Mouse (Mus musculus): ENCODE measurements at regions not wholly inside any gene's neighbourhood (a gene's known extent, or its start where the extent isn't known, plus 50 kb on each side); places are given as distances from the start of the nearest gene placed in this dataset.

DNA sequence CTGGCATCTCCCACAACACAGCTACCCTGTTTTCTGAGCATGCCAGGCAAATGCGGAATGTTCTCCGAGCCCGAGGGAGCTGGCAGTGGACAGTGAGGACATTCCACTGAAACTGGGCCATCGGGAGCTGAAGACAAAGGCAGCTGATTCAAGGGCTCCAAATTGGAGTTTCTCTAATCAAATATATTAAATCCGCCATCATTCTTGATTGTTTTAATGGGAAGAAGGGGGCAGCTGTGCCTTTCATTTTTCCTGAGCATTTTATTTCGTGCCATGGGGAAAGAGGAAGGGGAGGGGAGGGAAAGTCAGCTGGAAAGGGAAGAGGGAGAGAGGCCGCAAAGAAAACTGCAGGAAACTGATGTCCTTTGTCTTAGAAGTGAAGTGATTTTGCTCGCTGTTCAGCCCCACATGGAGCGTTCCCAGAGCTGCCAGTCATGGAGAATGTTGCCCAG, 373.9 kb downstream of the Cog6 start:
- peak in 1 of 2 experiments; percentile 30 for DNase-seq (ENCODE audit: low spot score in 2 of 2)

DNA sequence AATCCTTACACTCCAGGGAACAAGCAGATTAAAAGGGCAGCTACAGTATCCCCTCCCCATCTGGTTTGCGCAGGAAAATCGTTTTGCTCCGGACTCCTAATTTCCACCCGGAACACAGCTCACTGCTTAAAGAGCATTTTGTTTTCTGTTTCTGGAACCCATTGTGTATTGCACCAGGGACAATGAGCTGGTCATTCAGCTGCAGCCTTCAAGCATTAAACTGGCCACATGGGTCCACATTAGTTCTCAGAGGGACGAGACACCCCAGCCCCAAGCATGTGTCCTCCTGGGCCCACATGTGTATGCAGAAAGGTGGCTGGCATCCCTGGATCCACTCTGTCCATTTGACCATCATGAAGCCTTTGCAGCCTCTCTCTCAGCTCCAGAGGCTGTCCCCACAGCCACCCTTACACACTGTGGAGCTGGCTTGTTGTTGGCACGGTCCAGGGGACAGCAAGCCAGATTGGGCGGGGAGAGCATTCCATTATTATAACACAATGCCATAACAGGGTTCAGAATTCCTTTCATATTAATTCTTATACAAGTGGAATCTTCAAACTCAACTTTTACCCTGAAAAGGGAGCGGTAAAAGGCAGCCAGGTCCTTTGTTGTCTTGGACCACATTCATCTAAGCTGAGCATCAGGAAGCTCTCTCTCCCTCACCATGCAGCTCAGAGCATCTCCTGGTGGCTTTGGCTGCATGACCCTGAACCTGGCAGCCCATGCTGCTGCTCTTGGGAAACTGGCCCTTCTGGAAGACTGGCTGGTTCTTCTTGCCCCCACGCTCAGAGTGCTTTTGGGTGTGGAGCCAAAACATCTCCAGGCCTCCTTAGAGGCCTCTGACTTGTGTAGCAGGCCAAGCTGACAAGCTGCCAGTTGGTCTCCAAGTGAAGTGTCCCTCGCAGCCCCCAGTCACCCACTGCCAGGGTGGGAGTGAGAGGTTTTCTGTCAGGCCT, 373.4 kb downstream of the Foxo1 start:
- DNase-seq (ENCODE audit: low spot score in 2 of 2), result peak; percentile 43 to 52

DNA sequence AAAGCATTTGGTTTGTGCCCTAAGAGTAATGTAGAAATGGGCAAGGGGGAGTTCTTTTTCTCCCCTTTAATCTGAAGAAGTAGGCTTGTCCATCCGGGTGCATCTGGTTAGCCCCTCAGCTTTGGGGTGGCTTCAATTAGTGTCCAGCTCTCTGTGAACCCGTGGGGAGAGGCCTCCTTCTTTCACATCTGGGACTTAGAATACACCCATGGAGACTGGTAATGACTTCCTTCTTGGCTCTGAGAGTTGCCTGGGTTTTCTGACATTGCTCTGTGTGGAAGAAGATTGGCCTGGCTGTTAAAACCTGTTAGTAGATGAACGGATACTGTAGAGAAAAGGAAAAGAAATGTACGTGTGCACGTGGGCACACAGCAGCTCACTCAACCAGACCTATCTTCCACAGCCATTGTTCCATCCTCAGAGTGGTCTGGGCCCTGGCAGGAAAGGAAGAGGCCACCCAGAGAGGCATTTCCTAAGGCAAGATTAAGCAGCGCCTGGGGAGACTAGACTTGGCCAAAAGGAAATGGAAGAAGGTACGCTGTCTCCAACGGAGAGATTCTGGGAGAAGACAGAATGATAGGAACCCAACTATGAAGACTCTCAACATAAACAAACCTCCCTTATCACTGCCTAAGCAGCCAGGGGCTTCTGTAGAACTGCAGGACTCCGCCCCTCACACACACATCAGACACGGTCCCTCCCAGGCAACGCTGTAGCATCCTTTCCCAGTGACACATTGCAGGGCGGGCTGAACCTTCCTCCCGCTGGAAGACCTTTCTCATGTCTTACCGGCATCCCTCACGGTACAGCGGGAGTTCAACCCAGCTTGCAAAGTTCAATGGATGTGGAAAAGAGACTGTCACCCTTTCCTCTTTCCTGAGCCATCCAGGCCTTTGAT, 372.4 kb downstream of the Foxo1 start:
- DNase-seq (ENCODE audit: low spot score in 2 of 2), result no peak

- no peak for DNase-seq (ENCODE audit: low spot score in 2 of 2)
Measured at GRCm38 (mm10) chr3:52638816-52639215, 370.7 kb downstream of the Foxo1 start.

DNA sequence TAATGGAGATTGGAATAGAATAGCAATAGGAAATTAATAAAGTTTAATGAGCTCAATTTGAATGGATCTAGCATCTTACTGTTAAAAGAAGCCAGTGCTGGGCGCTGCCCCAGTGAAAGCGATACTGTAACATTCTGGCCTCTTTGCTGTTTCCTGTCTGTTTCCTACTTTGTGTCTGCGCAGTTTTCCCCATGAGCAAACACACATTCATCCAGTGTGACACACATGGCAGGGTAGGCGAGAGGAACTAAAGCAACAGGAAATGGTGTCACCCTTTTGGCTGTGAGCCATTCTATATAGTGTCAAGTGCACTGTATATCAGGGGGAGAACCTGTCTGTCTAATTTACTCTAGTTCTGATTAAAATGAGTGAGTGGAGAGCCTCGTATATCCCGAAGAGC, 366.2 kb downstream of the Foxo1 start:
- DNase-seq (ENCODE audit: low spot score in 2 of 2), result no peak

GRCm38 (mm10) chr3:52633491-52634100, 365.5 kb downstream of the Foxo1 start:
- no peak for DNase-seq (ENCODE audit: low spot score in 2 of 2)

DNA sequence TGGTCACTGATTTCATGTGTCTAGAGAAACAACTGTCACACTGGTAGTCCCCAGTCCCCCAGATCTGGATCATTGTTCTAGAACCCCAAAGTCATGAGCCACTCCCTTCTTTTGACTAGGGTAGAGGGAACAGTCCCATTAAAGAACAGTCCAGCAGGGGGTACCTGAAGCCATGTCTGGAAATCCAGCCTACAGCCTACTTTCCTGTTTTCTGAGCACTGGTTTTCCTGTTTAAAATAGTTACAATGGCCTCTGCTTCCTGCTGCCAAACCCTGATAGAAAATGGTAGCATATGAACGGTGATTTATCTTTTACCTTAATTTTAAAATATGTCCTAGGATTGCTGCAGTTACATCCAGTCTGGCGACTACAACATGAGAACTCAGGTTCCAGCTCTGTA, 364.5 kb downstream of the Foxo1 start:
- no peak for DNase-seq (ENCODE audit: low spot score in 2 of 2)

- DNase-seq (ENCODE audit: low spot score in 2 of 2), result no peak
Measured at GRCm38 (mm10) chr3:52630209-52630608, 362.1 kb downstream of the Foxo1 start.

DNA sequence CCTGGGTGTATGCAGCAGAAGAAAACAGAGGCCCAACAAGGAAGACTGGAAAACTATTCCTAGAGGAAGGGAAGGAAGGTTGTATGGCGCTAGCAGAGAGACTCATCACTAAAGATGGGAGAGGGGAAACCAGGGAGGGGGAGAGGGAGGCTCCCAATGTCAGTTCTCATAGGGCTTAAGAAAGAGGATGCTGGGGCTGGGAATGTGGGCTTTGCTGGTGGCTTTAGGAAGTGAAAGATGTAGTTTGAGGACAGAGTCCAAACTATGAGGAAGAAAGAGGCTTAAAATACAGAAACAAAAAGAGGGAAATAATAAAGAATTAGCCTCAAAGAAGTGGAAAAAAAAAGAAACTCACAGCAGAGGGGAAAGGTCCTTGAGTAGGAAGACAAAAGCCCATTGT, 357.0 kb downstream of the Foxo1 start:
- DNase-seq (ENCODE audit: low spot score in 2 of 2), result no peak

- no peak for DNase-seq (ENCODE audit: low spot score in 2 of 2)
Measured at GRCm38 (mm10) chr3:52622530-52622929, 354.4 kb downstream of the Foxo1 start.

DNA sequence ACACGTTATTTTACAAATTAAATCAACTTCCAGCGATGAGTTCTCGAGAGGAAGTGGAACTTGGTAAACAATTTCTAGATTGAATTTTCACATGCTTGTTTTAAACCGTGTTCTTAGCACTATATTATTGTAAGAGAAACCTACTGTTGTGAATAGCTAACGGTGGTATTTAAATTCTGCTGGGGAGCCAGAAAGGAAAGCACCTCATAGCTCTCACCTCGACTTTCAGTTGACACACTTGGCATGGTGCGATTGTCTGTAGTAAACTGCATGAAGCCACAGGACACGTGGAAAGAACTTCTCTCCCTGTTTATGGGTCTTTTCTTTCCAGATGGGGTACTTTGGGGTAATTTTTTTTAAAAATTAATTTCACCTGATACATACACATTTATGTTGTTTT, 353.8 kb downstream of the Foxo1 start:
- no peak for DNase-seq (ENCODE audit: low spot score in 2 of 2)

DNA sequence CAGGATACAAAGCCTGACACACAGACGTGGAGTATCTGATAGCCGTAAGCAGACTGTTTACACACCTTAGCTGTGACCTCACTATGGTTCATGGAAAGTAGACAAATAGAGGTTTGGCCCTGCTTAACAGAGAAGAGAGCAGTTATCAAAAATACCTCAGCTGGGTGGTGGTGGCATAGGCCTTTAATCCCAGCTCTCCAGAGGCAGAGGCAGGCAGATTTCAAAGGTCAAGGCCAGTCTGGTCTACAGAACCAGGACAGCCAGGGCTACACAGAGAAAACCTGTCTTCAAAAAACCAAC, 350.7 kb downstream of the Foxo1 start:
- DNase-seq (ENCODE audit: low spot score in 2 of 2), result no peak

DNA sequence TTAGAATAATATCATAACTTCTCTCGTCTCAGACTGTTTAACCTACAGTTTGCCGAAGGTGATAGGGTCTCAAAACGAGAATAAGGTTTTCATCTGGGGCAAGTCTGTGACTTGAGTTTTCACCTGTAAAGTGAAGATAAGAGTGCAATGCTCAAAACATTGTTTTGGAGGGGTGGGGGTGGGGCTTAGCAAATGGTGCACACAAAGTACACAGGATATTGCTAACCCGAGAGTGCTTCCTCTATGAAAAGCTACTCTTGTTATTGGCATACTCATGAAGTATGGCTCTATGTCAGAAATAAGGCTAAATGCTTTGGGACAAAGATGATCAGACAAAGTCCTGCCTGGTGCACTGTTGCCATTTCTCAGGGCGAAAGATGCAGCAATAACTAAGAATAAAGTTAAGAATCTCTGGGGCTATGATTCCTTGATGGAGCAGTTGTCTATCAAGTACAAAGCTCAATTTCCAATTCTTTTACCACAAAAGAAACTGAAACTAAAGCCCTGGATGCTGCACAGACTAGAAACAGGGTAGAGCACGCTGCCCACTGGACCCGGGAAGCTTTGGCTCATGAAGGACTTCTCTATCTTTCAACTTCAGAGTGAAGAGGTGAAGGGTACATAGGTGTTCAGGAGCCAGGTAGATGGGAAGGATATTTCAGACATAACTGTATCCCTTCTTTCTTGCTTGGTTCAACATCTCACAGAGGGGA, 350.2 kb downstream of the Foxo1 start:
- no peak for DNase-seq (ENCODE audit: low spot score in 2 of 2)

DNA sequence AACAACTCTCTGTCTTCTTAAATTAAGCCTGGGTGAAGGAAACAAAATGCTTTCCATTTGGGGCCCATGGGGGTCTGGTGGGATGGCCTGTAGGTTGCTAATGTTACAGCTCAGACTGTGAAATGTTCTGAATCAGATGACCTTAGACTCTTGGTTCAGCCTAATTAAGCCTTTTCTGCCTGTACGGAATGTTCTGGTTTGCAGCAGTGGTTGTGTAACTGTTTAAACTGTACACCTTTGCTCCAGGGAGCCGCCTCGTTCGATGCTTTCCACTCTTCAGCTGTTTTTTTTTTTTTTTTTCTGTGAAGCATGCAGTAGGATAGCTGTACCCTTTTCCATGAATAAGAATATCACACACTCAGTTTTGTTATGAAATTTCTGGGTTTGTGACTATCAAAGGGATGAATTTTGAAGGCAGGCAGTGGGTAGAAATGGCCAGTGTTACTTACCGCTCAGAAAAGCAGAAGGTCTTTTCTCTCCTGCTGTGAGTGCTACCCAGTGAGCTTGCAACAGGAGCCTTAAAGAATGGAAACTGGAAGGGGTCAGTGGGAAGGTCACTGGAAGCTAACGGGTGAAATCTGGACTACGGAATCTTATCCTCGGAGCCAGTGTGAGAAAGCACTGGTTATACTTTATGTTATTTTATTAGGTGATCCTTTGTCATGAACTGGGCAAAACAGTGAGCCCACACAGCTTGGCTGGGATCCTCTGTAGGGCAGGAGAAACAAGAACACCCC, 349.4 kb downstream of the Foxo1 start:
- no peak for DNase-seq (ENCODE audit: low spot score in 2 of 2)

GRCm38 (mm10) chr3:52611881-52612280, 343.7 kb downstream of the Foxo1 start:
- DNase-seq (ENCODE audit: low spot score in 2 of 2), result no peak

DNA sequence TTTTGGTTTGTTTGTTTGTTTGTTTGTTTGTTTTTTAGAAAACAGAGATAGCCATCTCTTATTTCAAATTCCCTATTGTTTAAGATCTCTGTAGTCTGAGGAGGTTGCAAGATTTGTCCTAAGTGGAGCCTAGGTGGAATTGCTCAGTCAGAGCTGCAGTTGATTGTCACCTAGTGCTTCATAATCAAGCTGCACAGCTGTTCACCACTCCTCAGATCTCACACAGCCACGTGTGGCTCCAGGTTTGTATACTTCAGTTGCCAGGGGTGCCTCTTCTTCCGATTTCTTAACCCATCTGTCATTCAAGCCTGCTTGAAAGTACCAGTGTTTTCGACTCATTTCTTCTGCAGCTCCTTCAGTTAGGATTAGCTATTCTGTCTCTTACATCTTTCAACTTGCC, 342.3 kb downstream of the Foxo1 start:
- DNase-seq (ENCODE audit: low spot score in 2 of 2), result no peak

DNA sequence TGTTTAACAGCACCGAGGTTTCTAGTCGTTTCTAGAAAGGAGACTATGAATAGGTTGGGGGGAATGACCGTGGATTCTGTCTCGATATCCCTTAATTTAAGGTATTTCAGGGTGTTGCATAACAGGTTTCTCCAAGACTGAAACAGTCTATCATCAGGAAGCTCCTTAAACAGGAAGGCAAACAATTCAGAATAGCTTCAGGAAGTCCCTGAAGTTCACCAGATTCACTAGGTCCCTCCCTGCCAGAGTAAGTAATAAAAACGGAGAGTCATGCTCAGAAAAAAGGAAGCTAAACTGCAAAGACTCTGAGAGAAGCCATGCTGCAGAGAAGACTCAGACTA, 339.9 kb downstream of the Foxo1 start:
- DNase-seq (ENCODE audit: low spot score in 2 of 2), result no peak

GRCm38 (mm10) chr3:52607379-52608085, 339.4 kb downstream of the Foxo1 start:
- no peak for DNase-seq (ENCODE audit: low spot score in 2 of 2)

GRCm38 (mm10) chr3:52605261-52605771, 337.2 kb downstream of the Foxo1 start:
- DNase-seq (ENCODE audit: low spot score in 2 of 2), result no peak

DNA sequence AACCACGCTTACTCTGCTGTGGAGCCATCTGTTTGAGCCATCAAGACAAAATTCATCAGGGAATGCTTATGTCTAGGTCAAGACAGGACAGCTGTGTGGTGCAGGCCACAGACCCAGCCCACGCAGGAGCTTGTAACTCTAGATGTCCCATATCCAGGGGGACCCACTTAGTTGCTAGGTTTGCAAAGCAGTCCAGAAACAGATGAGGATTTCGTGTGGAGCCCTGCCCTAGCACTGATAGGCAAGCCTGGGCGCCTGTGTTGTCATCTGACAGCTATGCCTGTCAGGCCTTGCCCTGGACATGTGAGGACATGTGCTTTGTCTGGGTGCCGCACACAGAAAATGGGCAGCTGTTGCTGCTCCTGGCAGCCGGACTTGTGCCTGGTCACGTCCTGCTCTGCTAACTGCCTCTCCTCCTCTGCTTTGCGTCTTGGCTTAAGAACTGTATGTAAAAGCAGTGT, 335.1 kb downstream of the Foxo1 start:
- DNase-seq (ENCODE audit: low spot score in 2 of 2), result no peak

Data from frontal cortex, postnatal 10 days (tissue).